Mouse (Mus musculus): ENCODE measurements around the gene Sez6l. TPM values are rescaled to one million over a fixed set of nuclear protein-coding genes. Genes with fewer than 3 reads are reported as not detected.

The Sez6l gene
- polyA plus RNA-seq, 1 experiment from 2014 or later = 46.3 TPM

GRCm38 (mm10) chr5:112466331-112466730, 110.7 kb downstream of the Sez6l start:
- peak overlapping the region; percentile 3 for H3K27ac ChIP-seq (replicated peaks; ENCODE audit: low read depth, low read length)
- no peak overlapping the region for H3K4me3 ChIP-seq (replicated peaks; ENCODE audit: low read depth, low read length)
- ATAC-seq (ENCODE audit: low FRiP score, low TSS enrichment) (no peak), DNase-seq (peak; percentile 64)
- 49% methylated on average over 6 of the region's 6 CpGs for WGBS
- H3K27me3 ChIP-seq (ENCODE audit: control insufficient read depth, insufficient read depth, low read length) = no peaks in the 10 kb centered on the region
- no peak overlapping the region for H3K9ac ChIP-seq (replicated peaks; ENCODE audit: low read length)
- no peaks in the 10 kb centered on the region; the same call in 1 of the 2 replicates for H3K4me1 ChIP-seq (ENCODE audit: control insufficient read depth, insufficient read depth, low read length)
- H3K36me3 ChIP-seq (ENCODE audit: control insufficient read depth, insufficient read depth, low read length) = peaks cover 20% of the 10 kb centered on the region
- H3K4me2 ChIP-seq (ENCODE audit: low read length) = no peak overlapping the region
- H3K9me3 ChIP-seq (ENCODE audit: control insufficient read depth, low read length) = 0 out of 2 replicates have a peak, but pooled peaks cover 6% of the 10 kb centered on the region

GRCm38 (mm10) chr5:112459903-112460302, 117.1 kb downstream of the Sez6l start:
- Histone ChIP-seq H3K9me3 (ENCODE audit: control insufficient read depth, low read length) (no peaks in the 10 kb centered on the region), H3K4me1 (ENCODE audit: control insufficient read depth, insufficient read depth, low read length) (no peaks in the 10 kb centered on the region; the same call in 1 of the 2 replicates), H3K9ac (replicated peaks; ENCODE audit: low read length) (no peak overlapping the region), H3K36me3 (ENCODE audit: control insufficient read depth, insufficient read depth, low read length) (peaks cover 17% of the 10 kb centered on the region), H3K4me2 (ENCODE audit: low read length) (no peak overlapping the region), H3K27ac (replicated peaks; ENCODE audit: low read depth, low read length) (no peak overlapping the region), H3K27me3 (ENCODE audit: control insufficient read depth, insufficient read depth, low read length) (no peaks in the 10 kb centered on the region), H3K4me3 (replicated peaks; ENCODE audit: low read depth, low read length) (no peak overlapping the region)
- WGBS = 58% methylated on average over 3 of the region's 3 CpGs
- ATAC-seq (ENCODE audit: low FRiP score, low TSS enrichment) (no peak), DNase-seq (no peak)

- no peaks in the 10 kb centered on the region; the same call in 1 of the 2 replicates for H3K4me1 ChIP-seq (ENCODE audit: control insufficient read depth, insufficient read depth, low read length)
- H3K9me3 ChIP-seq (ENCODE audit: control insufficient read depth, low read length) = no peaks in the 10 kb centered on the region
- H3K9ac ChIP-seq (replicated peaks; ENCODE audit: low read length) = no peak overlapping the region
- ATAC-seq (ENCODE audit: low FRiP score, low TSS enrichment) (no peak), DNase-seq (peak; percentile 73)
- no peak overlapping the region for H3K4me2 ChIP-seq (ENCODE audit: low read length)
- no peaks in the 10 kb centered on the region for H3K27me3 ChIP-seq (ENCODE audit: control insufficient read depth, insufficient read depth, low read length)
- no peak overlapping the region for H3K4me3 ChIP-seq (replicated peaks; ENCODE audit: low read depth, low read length)
- WGBS = 65% methylated on average over 12 of the region's 12 CpGs
- peaks cover 14% of the 10 kb centered on the region; the same call in 1 of the 2 replicates for H3K36me3 ChIP-seq (ENCODE audit: control insufficient read depth, insufficient read depth, low read length)
- H3K27ac ChIP-seq (replicated peaks; ENCODE audit: low read depth, low read length) = no peak overlapping the region
These were observed 121.9 kb downstream of the Sez6l start for GRCm38 (mm10) chr5:112454966-112455555.

GRCm38 (mm10) chr5:112453088-112453487, 123.9 kb downstream of the Sez6l start:
- 85% methylated on average over 9 of the region's 9 CpGs for WGBS
- no peaks in the 10 kb centered on the region for H3K4me1 ChIP-seq (ENCODE audit: control insufficient read depth, insufficient read depth, low read length)
- H3K27ac ChIP-seq (replicated peaks; ENCODE audit: low read depth, low read length) = no peak overlapping the region
- DNase-seq (no peak), ATAC-seq (ENCODE audit: low FRiP score, low TSS enrichment) (no peak)
- peaks cover 14% of the 10 kb centered on the region; the same call in 1 of the 2 replicates for H3K36me3 ChIP-seq (ENCODE audit: control insufficient read depth, insufficient read depth, low read length)
- H3K27me3 ChIP-seq (ENCODE audit: control insufficient read depth, insufficient read depth, low read length) = no peaks in the 10 kb centered on the region
- H3K9ac ChIP-seq (replicated peaks; ENCODE audit: low read length) = no peak overlapping the region
- H3K9me3 ChIP-seq (ENCODE audit: control insufficient read depth, low read length) = no peaks in the 10 kb centered on the region
- H3K4me3 ChIP-seq (replicated peaks; ENCODE audit: low read depth, low read length) = no peak overlapping the region
- no peak overlapping the region for H3K4me2 ChIP-seq (ENCODE audit: low read length)

GRCm38 (mm10) chr5:112448747-112449440, 128.1 kb downstream of the Sez6l start, which contains the start of gene Gm6588:
Gene Gm6588, plus strand, starts transcription at chr5:112449426.
- no peak within 1 kb of the TSS for H3K27ac ChIP-seq (replicated peaks; ENCODE audit: low read depth, low read length)
- no peak for ATAC-seq (ENCODE audit: low FRiP score, low TSS enrichment)

GRCm38 (mm10) chr5:112438535-112438934, 138.4 kb downstream of the Sez6l start:
- WGBS = 66% methylated on average over 10 of the region's 10 CpGs

More at GRCm38 (mm10) chr5:112448747-112449440, 128.1 kb downstream of the Sez6l start, which contains the start of gene Gm6588:
- no peaks in the 10 kb centered on the region for H3K4me1 ChIP-seq (ENCODE audit: control insufficient read depth, insufficient read depth, low read length)
- H3K9ac ChIP-seq (replicated peaks; ENCODE audit: low read length) = no peak within 1 kb of the TSS
- WGBS = 75% methylated on average over 18 of the region's 18 CpGs
- no peaks in the 10 kb centered on the region for H3K27me3 ChIP-seq (ENCODE audit: control insufficient read depth, insufficient read depth, low read length)
- 0 out of 2 replicates have a peak, but pooled peaks cover 8% of the 10 kb centered on the region for H3K36me3 ChIP-seq (ENCODE audit: control insufficient read depth, insufficient read depth, low read length)
- no peak within 1 kb of the TSS for H3K4me2 ChIP-seq (ENCODE audit: low read length)
- no peaks in the 10 kb centered on the region for H3K9me3 ChIP-seq (ENCODE audit: control insufficient read depth, low read length)
- no peak for DNase-seq
- H3K4me3 ChIP-seq (replicated peaks; ENCODE audit: low read depth, low read length) = no peak within 1 kb of the TSS

GRCm38 (mm10) chr5:112433004-112433403, 144.0 kb downstream of the Sez6l start:
- Histone ChIP-seq H3K9ac (replicated peaks; ENCODE audit: low read length) (peak overlapping the region; percentile 32), H3K36me3 (ENCODE audit: control insufficient read depth, insufficient read depth, low read length) (0 out of 2 replicates have a peak, but pooled peaks cover 8% of the 10 kb centered on the region), H3K27ac (replicated peaks; ENCODE audit: low read depth, low read length) (peak overlapping the region; percentile 42; the same call in 1 of the 2 replicates), H3K27me3 (ENCODE audit: control insufficient read depth, insufficient read depth, low read length) (peaks cover 5% of the 10 kb centered on the region; the same call in 1 of the 2 replicates), H3K4me3 (replicated peaks; ENCODE audit: low read depth, low read length) (no peak overlapping the region), H3K9me3 (ENCODE audit: control insufficient read depth, low read length) (no peaks in the 10 kb centered on the region), H3K4me1 (ENCODE audit: control insufficient read depth, insufficient read depth, low read length) (peaks cover 4% of the 10 kb centered on the region), H3K4me2 (ENCODE audit: low read length) (peak overlapping the region; percentile 14; the same call in 1 of the 2 replicates)
- 1% methylated on average over 8 of the region's 8 CpGs for WGBS
- peak; percentile 14; the same call in 1 of the 2 replicates for ATAC-seq (ENCODE audit: low FRiP score, low TSS enrichment)
- DNase-seq = peak; percentile 89

More at GRCm38 (mm10) chr5:112438535-112438934, 138.4 kb downstream of the Sez6l start:
- Histone ChIP-seq H3K4me2 (ENCODE audit: low read length) (no peak overlapping the region), H3K9me3 (ENCODE audit: control insufficient read depth, low read length) (no peaks in the 10 kb centered on the region), H3K36me3 (ENCODE audit: control insufficient read depth, insufficient read depth, low read length) (0 out of 2 replicates have a peak, but pooled peaks cover 22% of the 10 kb centered on the region), H3K27ac (replicated peaks; ENCODE audit: low read depth, low read length) (no peak overlapping the region), H3K27me3 (ENCODE audit: control insufficient read depth, insufficient read depth, low read length) (no peaks in the 10 kb centered on the region), H3K9ac (replicated peaks; ENCODE audit: low read length) (no peak overlapping the region), H3K4me3 (replicated peaks; ENCODE audit: low read depth, low read length) (no peak overlapping the region), H3K4me1 (ENCODE audit: control insufficient read depth, insufficient read depth, low read length) (no peaks in the 10 kb centered on the region; the same call in 1 of the 2 replicates)
- DNase-seq (no peak), ATAC-seq (ENCODE audit: low FRiP score, low TSS enrichment) (no peak)

- H3K27ac ChIP-seq (replicated peaks; ENCODE audit: low read depth, low read length) = no peak overlapping the region
- peaks cover 5% of the 10 kb centered on the region; the same call in 1 of the 2 replicates for H3K27me3 ChIP-seq (ENCODE audit: control insufficient read depth, insufficient read depth, low read length)
- ATAC-seq (ENCODE audit: low FRiP score, low TSS enrichment) = no peak
- H3K4me1 ChIP-seq (ENCODE audit: control insufficient read depth, insufficient read depth, low read length) = peaks cover 4% of the 10 kb centered on the region
- no peaks in the 10 kb centered on the region for H3K9me3 ChIP-seq (ENCODE audit: control insufficient read depth, low read length)
- no peak overlapping the region for H3K4me3 ChIP-seq (replicated peaks; ENCODE audit: low read depth, low read length)
- 44% methylated on average over 5 of the region's 5 CpGs for WGBS
- 0 out of 2 replicates have a peak, but pooled peaks cover 4% of the 10 kb centered on the region for H3K36me3 ChIP-seq (ENCODE audit: control insufficient read depth, insufficient read depth, low read length)
- no peak overlapping the region for H3K4me2 ChIP-seq (ENCODE audit: low read length)
- DNase-seq = no peak
- no peak overlapping the region for H3K9ac ChIP-seq (replicated peaks; ENCODE audit: low read length)
These were observed 145.0 kb downstream of the Sez6l start for GRCm38 (mm10) chr5:112432033-112432432.
